Mouse (Mus musculus): ENCODE measurements around the gene Rtf2.
A peak's percentile ranks its signal among the peaks of the same experiment; 100 is the strongest.

Rtf2 gene

DNA sequence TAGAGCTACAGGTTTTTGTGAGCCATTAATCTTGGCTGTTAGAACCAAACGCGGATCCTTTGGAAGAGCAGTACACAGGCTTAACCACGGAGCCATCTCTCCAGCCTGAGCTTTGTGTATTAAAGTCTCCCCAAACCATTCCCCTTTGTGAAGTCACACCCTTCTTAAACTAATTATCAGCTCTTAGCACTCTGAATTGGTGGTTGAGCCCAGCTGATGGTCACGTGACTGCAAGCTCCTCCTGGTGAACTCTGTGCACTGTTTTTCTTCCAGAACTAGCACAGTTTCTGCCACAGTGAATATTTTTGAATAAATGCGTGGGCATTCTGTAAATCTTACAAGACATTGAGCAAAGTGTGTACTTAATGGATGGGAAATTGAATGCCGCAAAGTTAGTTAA, 820 bp downstream of the Rtf2 start:
- DNase-seq: peak; percentile 58

DNA sequence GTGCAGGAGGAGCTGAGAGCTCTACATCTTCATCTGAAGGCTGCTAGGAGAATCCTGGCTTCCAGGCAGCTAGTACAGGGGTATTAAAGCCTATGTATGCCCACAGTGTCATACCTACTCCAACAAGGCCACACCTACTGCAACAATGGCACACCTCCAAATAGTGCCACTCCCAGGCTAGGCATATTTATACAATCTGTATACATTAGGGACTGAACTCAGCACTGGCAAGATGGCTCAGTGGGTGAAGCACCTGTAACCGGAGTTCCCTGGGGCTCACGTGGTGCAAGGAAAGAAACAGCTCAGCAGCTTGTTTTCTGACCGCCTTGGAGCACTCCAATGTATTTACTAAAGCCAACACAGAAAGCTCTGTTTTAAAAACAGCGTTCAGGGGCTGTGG, 5.3 kb downstream of the Rtf2 start:
- DNase-seq: no peak

GRCm38 (mm10) chr2:172447317-172447716, 7.0 kb downstream of the Rtf2 start:
- DNase-seq: no peak

- no peak for DNase-seq
Measured at GRCm38 (mm10) chr2:172448329-172448728, 8.0 kb downstream of the Rtf2 start.

GRCm38 (mm10) chr2:172450640-172451039, 10.3 kb downstream of the Rtf2 start:
- no peak for DNase-seq

GRCm38 (mm10) chr2:172452031-172452430, 11.7 kb downstream of the Rtf2 start:
- no peak for DNase-seq

DNA sequence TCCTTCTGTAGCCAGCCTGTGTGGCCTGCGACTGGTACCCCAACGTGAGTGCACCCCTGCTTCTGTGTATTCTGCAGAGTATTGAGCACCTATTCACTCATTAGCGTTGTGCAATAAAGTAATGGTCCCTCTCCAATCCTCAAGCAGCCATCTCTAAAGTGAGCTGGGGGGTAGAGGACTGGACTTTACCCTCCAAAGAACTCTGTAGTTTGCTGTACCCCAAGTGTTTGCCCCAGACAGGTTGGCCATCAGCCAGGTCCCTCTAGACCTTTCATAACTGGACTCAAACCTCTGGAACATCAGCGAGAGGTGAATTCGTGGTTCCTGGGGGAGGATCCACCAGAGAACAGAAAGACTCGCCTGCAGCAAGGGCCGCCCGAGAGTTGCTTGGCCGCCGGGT, 12.1 kb downstream of the Rtf2 start:
- DNase-seq: no peak

GRCm38 (mm10) chr2:172458496-172458895, 18.1 kb downstream of the Rtf2 start, which contains the start of gene Gcnt7:
Gene Gcnt7, minus strand, starts transcription at chr2:172458596.
- DNase-seq: no peak

- DNase-seq: no peak
Measured at GRCm38 (mm10) chr2:172460647-172461046, 20.3 kb downstream of the Rtf2 start.

- no peak for DNase-seq
Measured at GRCm38 (mm10) chr2:172462813-172463212, 22.5 kb downstream of the Rtf2 start.

DNA sequence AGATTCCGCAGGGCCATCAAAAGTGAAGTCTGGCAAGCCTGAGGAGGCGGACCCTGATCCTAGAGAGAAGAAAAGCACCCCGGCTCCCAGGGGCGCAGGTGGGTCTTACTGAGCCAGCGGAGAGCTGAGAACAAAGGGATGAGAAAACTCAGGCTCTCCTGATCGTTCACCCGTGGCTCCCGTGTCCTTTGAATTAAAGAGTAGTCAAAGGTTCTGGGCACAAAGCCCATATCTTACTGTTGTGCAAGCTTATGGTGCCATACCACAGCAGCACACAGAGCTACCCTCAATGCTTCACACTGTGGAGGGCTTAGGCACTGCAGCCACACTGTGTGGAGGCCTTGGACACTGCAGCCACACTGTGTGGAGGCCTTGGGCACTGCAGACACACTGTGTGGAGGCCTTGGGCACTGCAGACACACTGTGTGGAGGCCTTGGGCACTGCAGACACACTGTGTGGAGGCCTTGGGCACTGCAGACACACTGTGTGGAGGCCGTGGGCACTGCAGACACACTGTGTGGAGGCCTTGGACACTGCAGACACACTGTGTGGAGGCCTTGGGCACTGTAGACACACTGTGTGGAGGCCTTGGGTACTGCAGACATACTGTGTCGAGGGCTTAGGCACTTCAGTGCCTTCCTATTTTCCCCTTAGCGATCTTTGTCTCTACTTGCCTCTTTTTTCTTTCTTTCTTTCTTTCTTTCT, 26.2 kb downstream of the Rtf2 start:
- DNase-seq: no peak

DNA sequence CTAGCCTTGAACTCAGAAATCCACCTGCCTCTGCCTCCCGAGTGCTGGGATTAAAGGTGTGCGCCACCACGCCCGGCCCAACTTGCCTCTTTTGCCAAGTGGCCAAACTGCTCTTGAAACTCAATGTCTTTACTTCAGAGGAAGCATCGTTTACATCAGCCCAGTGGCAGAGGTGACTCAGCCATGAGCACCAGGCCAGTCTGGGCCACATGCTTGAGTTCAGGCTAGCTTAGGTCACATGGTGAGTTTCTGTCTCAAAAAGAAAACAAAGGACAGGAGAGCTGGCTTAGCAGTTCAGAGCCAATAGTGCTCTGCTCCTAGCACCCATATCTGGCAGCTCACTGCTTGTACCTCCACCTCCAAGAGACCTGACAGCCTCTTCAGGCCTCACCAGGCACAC, 26.9 kb downstream of the Rtf2 start:
- DNase-seq: no peak

- no peak for DNase-seq
Measured at GRCm38 (mm10) chr2:172468346-172468819, 28.0 kb downstream of the Rtf2 start.

DNA sequence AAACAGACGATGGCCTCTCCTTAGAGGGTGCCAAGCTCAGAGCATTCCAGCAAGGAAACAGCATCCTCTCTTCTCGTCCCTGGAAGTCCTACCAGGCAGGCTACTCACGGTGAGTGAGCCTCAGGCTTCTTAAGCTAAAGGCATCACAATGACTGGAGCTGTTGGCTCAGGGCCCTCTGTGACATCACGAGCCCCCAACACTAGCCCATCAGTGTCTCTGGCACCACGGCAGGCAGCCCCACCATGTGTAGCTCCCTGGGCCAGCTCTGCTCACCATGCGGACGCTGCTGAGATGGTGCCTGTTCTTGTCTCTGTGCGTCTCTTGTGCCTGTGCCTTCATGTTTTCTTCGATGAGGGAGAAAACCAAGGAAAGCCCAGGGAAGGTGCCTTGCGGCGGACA, 32.0 kb downstream of the Rtf2 start, which contains the start of gene Fam209:
Gene Fam209 (plus strand): TSS at position 203 of the 400 bp plus-strand sequence.
- DNase-seq: no peak

GRCm38 (mm10) chr2:172473591-172473990, 33.2 kb downstream of the Rtf2 start:
- no peak for DNase-seq

GRCm38 (mm10) chr2:172474970-172475369, 34.6 kb downstream of the Rtf2 start:
- peak; percentile 50 for DNase-seq

- no peak for DNase-seq
Measured at GRCm38 (mm10) chr2:172476707-172477260, 36.4 kb downstream of the Rtf2 start.

DNA sequence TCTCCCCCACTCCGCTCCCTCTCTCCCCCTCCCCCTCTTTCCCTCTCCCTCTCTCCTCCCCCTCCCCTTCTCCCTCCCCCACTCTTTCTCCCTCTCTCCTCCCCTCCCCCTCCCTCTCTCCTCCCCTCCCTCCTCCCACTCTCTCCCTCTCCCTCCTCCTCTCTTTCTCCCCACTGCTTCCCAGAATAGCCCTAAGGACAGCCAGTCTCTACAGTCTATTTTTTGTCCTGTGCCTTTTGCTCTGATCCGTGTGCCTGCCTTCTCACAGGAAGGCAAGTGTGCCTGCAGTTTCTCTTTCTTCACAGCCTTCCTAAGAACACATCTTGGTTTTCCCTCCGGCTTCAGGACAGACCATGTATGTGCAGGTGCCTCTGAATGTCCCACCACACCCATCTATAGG, 37.0 kb downstream of the Rtf2 start:
- no peak for DNase-seq

DNA sequence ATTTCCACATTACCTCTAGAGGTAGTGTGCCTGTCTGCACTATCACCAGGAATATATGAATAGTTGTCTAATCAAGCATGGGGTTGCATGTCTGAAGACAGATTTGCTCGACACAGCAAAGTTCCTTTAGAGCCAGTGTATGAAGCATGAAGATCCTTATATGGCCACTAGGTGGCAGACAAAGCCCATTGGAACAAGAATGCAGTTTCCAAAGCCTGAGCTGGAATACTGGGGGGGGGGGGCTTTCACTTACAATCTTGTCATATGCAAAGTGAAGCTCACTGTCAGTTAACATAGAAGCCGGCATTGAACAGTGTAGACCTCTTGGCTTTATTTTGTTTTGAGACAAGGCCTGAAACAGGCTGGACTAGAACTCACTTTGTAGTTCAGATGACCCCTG, 37.5 kb downstream of the Rtf2 start:
- DNase-seq: peak; percentile 17

DNA sequence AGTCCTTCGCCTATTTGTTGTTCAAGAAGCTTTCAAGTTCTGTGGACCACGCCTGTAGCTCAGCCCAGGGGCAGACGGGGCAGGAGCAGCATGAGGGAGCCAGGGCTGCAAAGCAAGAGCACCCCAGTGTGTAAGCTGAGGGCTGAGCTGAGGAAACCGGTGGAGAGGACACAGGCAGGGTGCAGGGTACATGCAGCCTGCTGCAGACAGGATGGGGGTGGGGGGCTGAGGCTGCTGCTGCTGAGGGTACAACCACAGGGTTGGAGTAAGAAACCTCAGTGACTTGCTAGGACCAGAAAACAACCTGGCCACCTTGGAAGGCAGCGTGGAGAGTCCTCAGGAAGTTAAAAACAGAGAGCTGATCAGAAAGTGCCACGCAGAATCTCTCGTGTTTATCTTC, 39.9 kb downstream of the Rtf2 start:
- DNase-seq: no peak

- no peak for DNase-seq
Measured at GRCm38 (mm10) chr2:172481654-172482385, 41.5 kb downstream of the Rtf2 start.

DNA sequence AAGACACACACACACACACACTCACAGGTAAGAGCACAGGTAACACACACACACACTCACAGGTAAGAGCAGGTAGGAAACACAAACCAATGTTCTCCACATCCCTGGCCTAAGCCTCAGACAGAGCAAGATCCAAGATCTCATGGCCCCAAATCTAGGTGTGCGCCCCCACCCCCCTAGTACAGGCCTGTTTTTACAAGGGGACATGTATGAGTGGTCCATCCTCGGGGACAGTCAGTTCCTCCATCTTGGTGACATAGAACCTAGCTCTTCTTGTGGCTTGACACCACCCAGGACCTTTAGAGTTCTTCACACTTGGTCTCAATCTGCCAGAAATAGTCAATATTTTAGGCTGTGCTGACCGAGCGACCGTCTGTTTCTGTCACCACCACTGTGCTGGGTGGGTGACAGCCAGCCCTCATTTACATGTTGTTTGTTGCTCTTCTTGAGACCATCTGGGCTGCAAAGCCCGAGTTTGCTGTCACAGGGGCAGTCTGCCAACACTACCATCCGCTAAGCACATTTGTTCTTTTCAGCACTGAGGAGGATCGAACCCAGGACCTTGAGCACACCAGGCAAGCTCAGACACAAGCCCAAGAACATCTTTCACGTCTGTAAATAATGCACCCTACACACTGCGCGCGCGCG, 43.5 kb downstream of the Rtf2 start:
- no peak for DNase-seq

DNA sequence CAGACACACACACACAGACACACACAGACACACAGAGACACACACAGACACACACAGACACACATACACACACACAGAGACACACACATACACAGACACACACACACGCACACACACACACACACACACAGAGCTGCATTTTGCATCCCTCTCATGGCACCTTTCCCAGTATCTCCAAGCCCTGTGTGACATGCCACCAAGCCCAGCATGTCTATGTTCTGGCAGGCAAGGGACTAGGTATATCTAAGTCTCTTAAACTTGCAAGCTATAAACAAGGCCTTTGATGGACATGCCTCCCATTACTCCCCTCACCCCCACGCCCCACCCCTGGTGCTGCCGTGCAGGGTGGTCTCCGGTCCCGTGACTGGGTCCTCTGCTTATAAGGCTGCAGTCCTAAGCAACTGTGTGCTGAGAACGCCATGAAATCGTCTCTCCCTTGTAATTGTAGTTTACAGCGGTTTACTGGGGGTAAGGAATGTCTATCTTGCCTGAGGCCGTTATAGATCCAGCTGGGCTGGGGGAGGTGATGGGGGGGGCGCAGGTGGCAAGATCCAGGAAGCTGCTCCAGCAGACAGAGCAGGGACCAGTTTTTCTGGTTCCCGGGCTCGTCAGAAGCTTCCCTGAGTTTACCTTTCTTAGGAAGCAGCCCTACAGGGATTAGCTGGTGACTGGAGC, 44.5 kb downstream of the Rtf2 start:
- DNase-seq: no peak

Measured in liver (tissue).